Mouse (Mus musculus): Measurements from ENCODE around the gene Zfp335. TPM values are rescaled to one million over a fixed set of nuclear protein-coding genes. Genes with fewer than 3 reads are reported as not detected.

Gene Zfp335
- polyA plus RNA-seq, 1 experiment from 2014 or later, result 5.9 TPM

DNA sequence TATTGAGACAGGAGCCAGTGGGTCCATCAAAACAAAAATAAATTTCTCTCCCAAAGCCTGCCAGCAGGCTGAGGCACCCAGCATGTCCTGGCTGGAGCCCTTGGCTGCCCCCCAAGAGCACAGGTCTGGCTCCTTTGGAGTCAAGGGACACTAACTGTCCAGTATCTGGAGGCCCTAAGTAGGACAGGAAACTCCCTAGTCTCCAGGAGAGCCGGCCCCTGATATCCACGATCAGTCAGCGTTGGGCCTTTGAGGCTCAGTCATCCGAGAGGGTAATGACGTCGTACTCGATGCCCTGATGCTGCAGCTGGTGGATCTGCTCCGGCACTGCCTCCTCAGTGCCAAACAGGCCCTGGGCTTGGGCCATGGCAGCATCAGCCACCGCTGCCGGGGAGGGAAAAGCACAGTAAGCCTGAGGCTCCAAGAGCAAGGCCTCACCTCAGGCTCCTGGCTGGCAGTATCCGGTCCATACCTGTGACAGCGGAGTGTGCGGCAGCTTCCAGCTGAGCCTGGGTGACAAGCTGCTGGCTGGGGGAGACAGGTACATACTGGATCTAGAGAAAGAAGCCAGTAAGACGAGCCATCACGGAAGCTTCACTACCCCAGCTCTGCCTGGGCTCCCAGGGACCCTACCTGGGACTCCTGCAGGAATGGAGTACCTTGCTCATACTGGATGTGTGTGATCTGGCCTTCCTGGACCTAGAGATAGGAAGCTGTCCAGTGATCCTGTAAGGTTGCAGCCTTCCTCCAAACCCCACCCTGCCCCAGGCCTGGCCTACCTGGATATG is 19.5 kb downstream of the Zfp335 start:
- Histone ChIP-seq H3K9me3 (replicated peaks) (no peaks in the 10 kb centered on the region), H3K4me3 (no peak overlapping the region), H3K36me3 (peaks cover 98% of the 10 kb centered on the region), H3K9ac (no peak overlapping the region), H3K27me3 (no peaks in the 10 kb centered on the region), H3K4me1 (replicated peaks) (no peaks in the 10 kb centered on the region), H3K4me2 (no peak overlapping the region), H3K27ac (no peak overlapping the region)
- ATAC-seq (replicated peaks; ENCODE audit: insufficient number of reproducible peaks, insufficient read depth, low FRiP score, low read depth), result no peak
- WGBS, result 83% methylated on average over 15 of the region's 15 CpGs

DNA sequence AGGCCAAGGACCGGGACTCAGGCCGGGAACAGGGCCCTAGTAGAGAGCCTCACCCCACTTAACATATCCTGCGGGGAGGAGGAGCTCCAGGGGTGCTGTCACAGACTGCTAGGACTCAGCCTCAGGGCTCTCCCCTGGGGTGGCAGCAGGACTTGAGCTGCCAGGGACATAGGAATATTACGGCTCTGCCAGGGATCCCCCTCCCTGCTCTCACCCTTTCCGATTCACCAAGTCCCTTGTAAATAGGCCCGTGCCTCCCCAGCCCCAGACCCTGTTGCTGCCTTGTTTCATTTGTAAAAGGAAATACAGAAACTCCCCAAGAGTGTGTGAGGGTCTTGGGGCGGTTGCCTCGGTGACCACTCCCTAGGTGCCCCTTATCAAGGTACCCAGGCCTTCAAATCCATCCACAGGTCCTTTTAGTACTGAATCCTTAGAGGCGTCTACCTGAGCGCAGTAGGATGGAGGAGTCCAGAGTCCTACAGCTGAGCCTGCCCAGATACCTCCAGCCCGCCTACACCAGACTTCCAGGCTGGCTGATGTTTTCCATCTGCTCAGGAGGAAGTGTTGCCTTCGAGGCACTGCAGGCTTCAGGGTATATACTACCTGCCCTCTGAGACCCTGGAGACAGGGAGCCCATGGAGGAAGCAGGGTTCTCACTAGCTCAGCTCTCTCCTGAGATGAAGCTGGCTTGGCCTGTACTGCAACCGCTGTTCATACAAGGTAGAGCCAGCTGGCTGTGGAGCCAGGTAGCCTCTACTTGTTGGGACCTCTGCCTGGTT is 20.3 kb downstream of the Zfp335 start:
- no peaks in the 10 kb centered on the region for H3K27me3 ChIP-seq
- H3K4me1 ChIP-seq (replicated peaks), result no peaks in the 10 kb centered on the region
- no peak overlapping the region for H3K9ac ChIP-seq
- H3K4me3 ChIP-seq, result no peak overlapping the region
- no peak for ATAC-seq (replicated peaks; ENCODE audit: insufficient number of reproducible peaks, insufficient read depth, low FRiP score, low read depth)
- WGBS, result 79% methylated on average over 13 of the region's 13 CpGs
- peaks cover 100% of the 10 kb centered on the region for H3K36me3 ChIP-seq
- H3K4me2 ChIP-seq, result no peak overlapping the region
- H3K27ac ChIP-seq, result no peak overlapping the region
- no peaks in the 10 kb centered on the region for H3K9me3 ChIP-seq (replicated peaks)

GRCm38 (mm10) chr2:164890411-164891049 is 21.0 kb downstream of the Zfp335 start:
- no peak overlapping the region for H3K4me2 ChIP-seq
- WGBS, result 94% methylated on average over 24 of the region's 24 CpGs
- no peak overlapping the region for H3K27ac ChIP-seq
- no peak for ATAC-seq (replicated peaks; ENCODE audit: insufficient number of reproducible peaks, insufficient read depth, low FRiP score, low read depth)
- H3K4me1 ChIP-seq (replicated peaks), result peaks cover 7% of the 10 kb centered on the region
- no peaks in the 10 kb centered on the region for H3K27me3 ChIP-seq
- no peak overlapping the region for H3K9ac ChIP-seq
- H3K9me3 ChIP-seq (replicated peaks), result no peaks in the 10 kb centered on the region
- H3K36me3 ChIP-seq, result peaks cover 97% of the 10 kb centered on the region
- H3K4me3 ChIP-seq, result no peak overlapping the region

DNA sequence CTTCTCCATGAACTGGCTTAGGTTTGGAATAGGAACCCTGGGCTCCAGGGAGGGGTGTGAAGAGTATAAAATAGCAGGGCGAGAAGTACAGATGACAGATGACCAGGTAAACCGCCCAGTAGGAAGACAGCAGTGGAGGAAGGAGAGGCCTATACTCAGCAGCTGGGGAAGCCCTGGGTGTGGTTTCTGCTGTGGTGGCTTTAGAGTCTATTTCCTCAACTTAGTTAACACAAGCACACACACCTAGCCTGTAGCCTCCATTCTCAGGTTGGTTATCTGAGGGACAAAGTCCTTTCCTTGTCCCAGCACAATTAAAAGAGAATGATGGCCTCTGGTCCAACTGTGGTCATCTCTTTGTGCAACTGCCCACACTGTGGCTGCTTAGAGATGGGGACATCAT is 21.6 kb downstream of the Zfp335 start:
- H3K36me3 ChIP-seq, result peaks cover 97% of the 10 kb centered on the region
- H3K4me3 ChIP-seq, result no peak overlapping the region
- no peaks in the 10 kb centered on the region for H3K27me3 ChIP-seq
- no peaks in the 10 kb centered on the region for H3K9me3 ChIP-seq (replicated peaks)
- no peak for ATAC-seq (replicated peaks; ENCODE audit: insufficient number of reproducible peaks, insufficient read depth, low FRiP score, low read depth)
- H3K9ac ChIP-seq, result no peak overlapping the region
- H3K4me1 ChIP-seq (replicated peaks), result peaks cover 10% of the 10 kb centered on the region
- 94% methylated on average over 2 of the region's 2 CpGs for WGBS
- no peak overlapping the region for H3K4me2 ChIP-seq
- no peak overlapping the region for H3K27ac ChIP-seq

GRCm38 (mm10) chr2:164888996-164889395 is 22.6 kb downstream of the Zfp335 start:
- no peak for ATAC-seq (replicated peaks; ENCODE audit: insufficient number of reproducible peaks, insufficient read depth, low FRiP score, low read depth)
- Histone ChIP-seq H3K9ac (no peak overlapping the region), H3K9me3 (replicated peaks) (no peaks in the 10 kb centered on the region), H3K4me2 (no peak overlapping the region), H3K4me3 (no peak overlapping the region), H3K4me1 (replicated peaks) (peaks cover 10% of the 10 kb centered on the region), H3K27me3 (no peaks in the 10 kb centered on the region), H3K27ac (no peak overlapping the region), H3K36me3 (peaks cover 93% of the 10 kb centered on the region)
- WGBS, result 75% methylated on average over 12 of the region's 12 CpGs

GRCm38 (mm10) chr2:164886617-164887016 is 24.9 kb downstream of the Zfp335 start:
- no peak for ATAC-seq (replicated peaks; ENCODE audit: insufficient number of reproducible peaks, insufficient read depth, low FRiP score, low read depth)
- peaks cover 10% of the 10 kb centered on the region for H3K4me1 ChIP-seq (replicated peaks)
- H3K36me3 ChIP-seq, result peaks cover 76% of the 10 kb centered on the region
- no peak overlapping the region for H3K9ac ChIP-seq
- no peaks in the 10 kb centered on the region for H3K9me3 ChIP-seq (replicated peaks)
- H3K27ac ChIP-seq, result no peak overlapping the region
- H3K4me3 ChIP-seq, result no peak overlapping the region
- H3K4me2 ChIP-seq, result no peak overlapping the region
- no peaks in the 10 kb centered on the region for H3K27me3 ChIP-seq
- 93% methylated on average over 10 of the region's 10 CpGs for WGBS

- no peak overlapping the region for H3K4me3 ChIP-seq
- H3K36me3 ChIP-seq, result peaks cover 67% of the 10 kb centered on the region
- no peak overlapping the region for H3K4me2 ChIP-seq
- ATAC-seq (replicated peaks; ENCODE audit: insufficient number of reproducible peaks, insufficient read depth, low FRiP score, low read depth), result peak; percentile 48
- H3K27me3 ChIP-seq, result no peaks in the 10 kb centered on the region
- peaks cover 14% of the 10 kb centered on the region for H3K4me1 ChIP-seq (replicated peaks)
- H3K27ac ChIP-seq, result peak overlapping the region; percentile 2; the same call in 1 of the 2 replicates
- H3K9me3 ChIP-seq (replicated peaks), result no peaks in the 10 kb centered on the region
- H3K9ac ChIP-seq, result no peak overlapping the region
- WGBS, result 27% methylated on average over 7 of the region's 7 CpGs
Measured at GRCm38 (mm10) chr2:164885788-164886187, 25.8 kb downstream of the Zfp335 start.

GRCm38 (mm10) chr2:164882619-164883018 is 28.9 kb downstream of the Zfp335 start:
- WGBS, result 85% methylated on average over 9 of the region's 9 CpGs
- Histone ChIP-seq H3K27me3 (no peaks in the 10 kb centered on the region), H3K27ac (no peak overlapping the region), H3K36me3 (peaks cover 36% of the 10 kb centered on the region), H3K4me2 (no peak overlapping the region), H3K4me1 (replicated peaks) (peaks cover 28% of the 10 kb centered on the region), H3K9me3 (replicated peaks) (no peaks in the 10 kb centered on the region), H3K9ac (no peak overlapping the region), H3K4me3 (no peak overlapping the region)
- no peak for ATAC-seq (replicated peaks; ENCODE audit: insufficient number of reproducible peaks, insufficient read depth, low FRiP score, low read depth)

GRCm38 (mm10) chr2:164879568-164880277 is 31.8 kb downstream of the Zfp335 start:
- H3K9me3 ChIP-seq (replicated peaks), result no peaks in the 10 kb centered on the region
- peak overlapping the region; percentile 100 for H3K27ac ChIP-seq
- H3K4me3 ChIP-seq, result peak overlapping the region; percentile 96
- peak overlapping the region; percentile 81 for H3K4me2 ChIP-seq
- peaks cover 12% of the 10 kb centered on the region for H3K36me3 ChIP-seq
- under 1% methylated on average over 64 of the region's 72 CpGs for WGBS
- no peaks in the 10 kb centered on the region for H3K27me3 ChIP-seq
- H3K9ac ChIP-seq, result peak overlapping the region; percentile 100
- peak; percentile 87 for ATAC-seq (replicated peaks; ENCODE audit: insufficient number of reproducible peaks, insufficient read depth, low FRiP score, low read depth)
- peaks cover 30% of the 10 kb centered on the region for H3K4me1 ChIP-seq (replicated peaks)

GRCm38 (mm10) chr2:164879228-164879567 is 32.4 kb downstream of the Zfp335 start, which contains the start of gene Pcif1:
Gene Pcif1, plus strand, starts transcription at chr2:164879304.
- Histone ChIP-seq H3K4me3 (peak within 1 kb of the TSS; percentile 96), H3K9me3 (replicated peaks) (no peaks in the 10 kb centered on the region), H3K4me1 (replicated peaks) (peaks cover 35% of the 10 kb centered on the region), H3K36me3 (peaks cover 11% of the 10 kb centered on the region), H3K9ac (peak within 1 kb of the TSS; percentile 100), H3K27ac (peak within 1 kb of the TSS; percentile 100), H3K27me3 (no peaks in the 10 kb centered on the region), H3K4me2 (peak within 1 kb of the TSS; percentile 81)
- under 1% methylated on average over 39 of the region's 40 CpGs for WGBS
- peak; percentile 88 for ATAC-seq (replicated peaks; ENCODE audit: insufficient number of reproducible peaks, insufficient read depth, low FRiP score, low read depth)
